Mouse (Mus musculus) mouse embryonic stem cell (cell line): ENCODE data around the gene Grik4.

Experiments
- in situ Hi-C, 2 experiments: fragments of 300-500 bp; cut with MboI; formaldehyde crosslinking; loops; 1 replicate in 1 of 2; 3 replicates in 1 of 2; pipeline ENCODE4 v1.14.3; 2019 to 2020; ENCODE audit warnings: low sequenced_read_pairs in 2 of 2, low pct_unique_long_range_greater_than_20kb in 1 of 2, mixed read lengths in 1 of 2; ENCODE audit not compliant: unreplicated experiment in 1 of 2

Grik4 gene

DNA sequence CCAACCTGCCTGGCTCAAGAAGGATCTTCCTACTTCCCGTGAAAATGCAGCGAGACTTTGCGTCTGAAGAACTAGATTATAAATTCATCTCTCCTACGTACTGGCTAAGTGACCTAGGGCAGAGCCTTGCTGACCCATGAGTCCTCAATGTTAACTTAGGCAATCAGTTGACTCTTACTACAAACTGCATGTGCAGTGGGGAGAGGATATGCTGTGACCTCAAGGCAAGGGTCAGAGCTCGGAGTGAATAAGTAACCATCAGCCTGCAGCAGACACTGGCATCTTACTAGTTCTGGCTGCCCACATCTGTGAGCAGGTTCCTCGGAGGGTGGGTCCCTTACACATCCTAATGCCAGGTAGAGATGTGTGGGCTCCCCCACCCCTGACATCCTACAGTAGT lies 216.6 kb downstream of the Grik4 start:
- in situ Hi-C loops, result no loop called here

DNA sequence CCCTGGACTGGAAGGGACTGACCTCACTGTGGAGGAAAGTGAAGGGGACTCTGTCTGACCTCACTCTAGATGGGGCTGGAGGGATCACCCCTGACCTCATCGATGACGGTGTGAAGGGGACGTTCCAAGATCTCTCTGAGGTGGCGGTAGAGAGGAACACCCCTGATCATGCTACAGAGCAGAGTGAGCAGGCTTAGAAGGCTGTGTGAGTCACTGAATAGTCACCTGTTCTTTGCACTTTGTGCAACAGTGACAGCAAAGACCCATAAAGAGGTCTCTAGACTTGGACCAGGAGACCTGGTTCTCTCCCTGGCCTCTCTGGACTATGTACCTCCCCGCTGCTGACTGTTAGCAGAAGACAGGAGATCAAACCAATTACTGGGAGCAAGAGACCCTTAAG lies 217.1 kb downstream of the Grik4 start:
- in situ Hi-C loops, result no loop called here

DNA sequence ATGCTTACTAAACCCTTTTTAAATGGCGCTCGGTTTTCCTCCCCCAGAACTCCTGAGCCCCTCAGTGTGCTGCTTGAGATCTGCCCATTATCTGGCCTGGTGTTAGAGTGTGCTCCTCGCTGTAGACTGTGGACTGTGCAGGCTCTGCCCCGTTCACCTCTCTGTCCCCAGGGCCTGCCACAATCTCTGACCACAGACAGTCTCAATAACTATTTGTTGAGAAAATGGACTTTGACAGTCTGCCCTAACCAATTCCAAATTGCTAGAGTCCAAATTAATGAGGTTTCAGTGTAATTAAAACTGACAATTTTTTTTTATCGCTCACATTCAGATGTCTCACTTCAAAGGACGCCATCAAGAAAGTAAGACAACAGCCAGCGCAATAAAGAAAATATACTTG lies 220.2 kb downstream of the Grik4 start:
- in situ Hi-C loops, result no loop called here

DNA sequence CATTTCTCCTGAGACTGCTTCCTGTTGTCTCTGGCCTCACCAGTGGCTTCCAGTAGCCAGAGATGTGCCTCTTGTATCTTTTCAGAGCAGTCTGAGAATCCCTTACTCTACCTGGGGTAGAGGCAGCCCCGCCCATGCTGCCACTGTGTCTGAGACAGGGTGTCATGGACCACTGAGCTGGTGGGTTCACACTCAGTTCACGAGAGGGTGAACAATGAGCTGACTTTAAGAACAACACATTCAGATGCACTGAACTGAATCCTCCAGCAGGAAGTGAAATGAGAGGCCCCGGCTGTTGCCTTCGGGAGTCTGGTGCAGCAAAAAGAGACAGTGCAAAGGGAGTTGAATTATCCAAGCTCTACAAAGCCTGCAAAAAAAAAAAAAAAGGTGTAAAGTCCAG lies 221.8 kb downstream of the Grik4 start:
- in situ Hi-C loops, result no loop called here

DNA sequence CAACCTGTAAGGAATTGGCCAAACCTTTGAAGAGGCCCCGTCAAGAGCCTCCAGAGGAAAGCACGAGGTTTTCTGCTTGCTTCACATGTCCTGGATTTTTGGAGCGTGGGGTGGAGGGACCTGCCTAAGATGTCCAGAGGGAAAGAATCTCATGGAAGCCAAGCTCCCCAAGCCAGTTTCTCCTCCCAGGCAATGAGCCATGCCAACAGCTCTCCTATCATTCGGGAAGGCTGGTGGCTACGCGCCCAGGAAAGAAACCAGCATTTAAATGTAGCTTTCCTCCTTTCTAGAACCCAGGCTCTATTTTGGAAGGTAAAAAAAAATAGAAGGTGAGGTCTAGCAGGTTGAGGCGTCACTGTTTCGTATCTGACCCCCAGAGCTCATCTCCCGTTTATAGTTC lies 222.6 kb downstream of the Grik4 start:
- in situ Hi-C loops, result no loop called here

DNA sequence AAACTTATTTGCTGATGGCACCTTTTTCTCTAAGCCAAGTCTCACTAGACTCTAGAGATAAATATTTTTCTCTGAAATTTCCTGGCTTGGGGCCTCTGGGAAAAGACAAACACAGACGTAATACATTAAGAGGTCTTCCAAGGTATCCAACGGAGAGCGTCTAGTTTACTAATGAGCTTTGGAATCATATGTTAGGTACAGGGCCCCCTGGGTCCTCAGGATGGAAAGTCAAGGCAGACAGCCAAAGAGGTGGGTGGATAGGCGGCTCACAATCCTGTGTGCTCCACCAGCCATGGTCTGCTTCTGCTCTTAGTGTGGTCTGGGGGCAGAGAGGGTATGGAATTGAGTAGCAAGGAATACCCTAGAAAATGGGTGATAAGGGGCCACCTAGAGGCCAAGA lies 223.1 kb downstream of the Grik4 start:
- in situ Hi-C loops, result no loop called here

DNA sequence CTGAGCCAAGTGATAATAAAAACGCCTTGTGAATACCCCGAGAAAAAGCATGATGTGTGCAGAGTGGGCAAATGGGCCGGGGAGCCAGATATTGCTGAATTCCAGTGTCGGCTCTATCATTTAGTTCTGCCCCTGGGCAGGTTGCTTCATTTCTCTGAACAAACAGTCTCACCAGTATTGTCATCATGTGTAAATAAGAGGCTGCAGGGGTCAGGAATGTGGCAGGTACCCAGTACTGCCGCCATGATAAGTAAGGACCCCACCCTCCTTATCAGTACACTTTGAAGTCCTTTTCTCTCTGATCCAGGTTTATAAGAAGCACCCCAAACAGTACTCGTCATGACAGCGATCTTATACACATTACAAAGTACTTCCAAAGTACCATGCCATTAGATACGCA lies 230.4 kb downstream of the Grik4 start:
- in situ Hi-C loops, result no loop called here

DNA sequence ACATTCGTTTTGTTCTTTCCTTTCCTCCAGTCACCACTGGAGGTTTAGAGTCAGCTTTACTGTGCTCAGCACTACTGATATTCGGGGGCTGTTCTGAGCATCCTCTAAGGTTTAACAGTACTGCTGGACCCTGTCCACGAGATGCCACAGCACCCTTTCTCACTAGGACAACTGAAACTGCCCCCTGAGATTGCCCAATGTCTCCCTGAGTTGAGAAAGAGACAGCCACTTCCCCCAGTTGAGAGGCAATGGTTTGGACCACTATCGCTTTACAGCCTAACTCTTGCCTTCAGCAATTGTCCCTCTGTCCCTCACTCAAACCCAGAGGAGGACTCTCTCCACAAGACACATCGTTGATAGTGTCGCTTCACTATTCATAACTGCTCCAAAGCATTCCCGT lies 238.4 kb downstream of the Grik4 start:
- in situ Hi-C loops, result no loop called here

DNA sequence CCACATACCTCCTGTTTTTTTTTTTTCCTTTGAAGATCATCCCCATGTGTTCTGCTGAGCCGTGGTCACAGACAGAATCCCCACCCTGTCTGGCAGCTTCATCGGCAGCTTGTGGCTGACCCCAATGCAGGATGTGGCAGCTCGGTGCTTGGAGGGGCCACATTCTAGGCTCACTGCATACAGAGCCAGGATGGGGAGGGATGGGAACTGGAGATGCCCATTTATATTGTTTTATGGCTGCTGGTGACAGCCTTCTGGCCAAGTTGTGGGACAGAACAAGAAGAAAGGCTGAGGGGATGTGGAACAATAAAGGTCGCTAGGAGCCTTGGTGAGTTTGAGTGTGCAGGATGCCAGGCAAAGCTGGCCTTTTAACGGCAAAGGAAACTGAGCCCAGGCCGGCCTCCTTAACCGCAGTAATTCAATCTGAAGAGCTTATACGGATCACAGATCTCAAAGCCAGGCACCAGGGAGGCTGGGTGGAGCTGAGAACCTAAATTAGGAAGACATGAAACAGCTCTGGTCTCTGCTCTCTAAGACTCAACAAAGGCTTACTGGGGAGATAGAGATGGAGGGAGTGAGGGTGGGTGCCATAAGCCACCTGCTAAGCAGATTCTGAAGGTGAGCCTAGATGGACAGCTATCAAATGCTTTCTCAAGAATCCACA lies 241.0 kb downstream of the Grik4 start:
- in situ Hi-C loops, result no loop called here

DNA sequence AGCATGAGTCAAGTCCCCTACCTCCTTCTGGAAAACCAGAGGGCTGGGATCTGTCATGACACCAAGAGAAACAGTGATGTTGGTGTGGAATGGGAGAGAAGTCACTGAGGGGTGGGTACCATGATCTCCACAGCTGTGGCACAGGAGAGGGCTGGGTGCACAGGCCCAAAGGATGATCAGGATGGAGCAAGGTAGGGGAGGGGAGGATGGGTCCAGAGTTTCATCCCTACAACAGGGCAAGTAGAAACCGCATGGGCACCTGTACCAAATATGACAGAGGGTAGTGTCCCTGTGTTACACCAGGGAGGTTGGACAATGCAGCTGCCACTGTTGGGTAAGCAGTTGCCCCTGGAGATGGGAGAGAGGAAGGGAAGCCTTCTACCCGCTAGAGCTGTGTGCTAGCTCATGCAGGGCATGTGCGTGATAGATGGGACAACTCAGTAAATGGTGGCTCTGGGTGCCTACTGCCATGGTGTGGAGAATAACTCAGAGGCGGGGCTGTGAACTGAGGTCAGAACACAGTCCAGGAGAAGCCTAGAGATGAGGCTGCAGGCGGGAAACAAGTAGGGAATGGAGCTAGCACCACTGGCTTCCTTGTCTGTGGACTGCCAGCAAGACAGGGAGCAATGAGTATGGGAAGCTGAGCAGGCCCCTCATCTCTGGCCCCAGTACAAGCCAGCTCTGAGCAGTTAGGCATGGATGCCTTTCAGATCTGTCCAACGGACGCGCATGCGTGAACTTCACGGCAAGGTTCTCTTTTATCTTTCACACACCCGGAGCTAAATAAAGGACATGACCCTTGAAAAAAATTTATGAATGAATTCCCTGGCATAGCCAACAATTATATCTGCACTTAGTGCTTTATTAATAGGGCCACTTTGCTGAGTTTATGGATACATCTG lies 241.8 kb downstream of the Grik4 start:
- in situ Hi-C loops, result no loop called here

DNA sequence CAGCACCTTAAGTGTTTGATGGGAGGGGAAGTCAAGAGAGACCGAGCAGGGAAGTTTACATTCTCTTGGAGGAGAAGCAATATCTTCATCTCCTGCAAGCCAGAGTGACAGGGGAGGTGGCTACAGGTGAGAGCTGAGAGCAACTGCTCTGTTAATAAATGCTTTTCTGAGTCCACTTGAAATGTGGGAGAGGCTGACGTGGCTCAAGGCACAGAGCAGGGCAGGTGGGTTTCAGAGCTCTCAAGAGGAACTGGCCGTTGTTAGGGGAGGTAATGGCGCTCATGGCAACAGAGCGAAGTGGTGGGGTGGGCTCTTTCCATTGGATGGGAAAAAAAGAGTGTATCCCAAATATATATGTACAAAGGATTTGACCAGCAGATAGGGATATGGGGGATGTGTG lies 242.6 kb downstream of the Grik4 start:
- in situ Hi-C loops, result no loop called here

DNA sequence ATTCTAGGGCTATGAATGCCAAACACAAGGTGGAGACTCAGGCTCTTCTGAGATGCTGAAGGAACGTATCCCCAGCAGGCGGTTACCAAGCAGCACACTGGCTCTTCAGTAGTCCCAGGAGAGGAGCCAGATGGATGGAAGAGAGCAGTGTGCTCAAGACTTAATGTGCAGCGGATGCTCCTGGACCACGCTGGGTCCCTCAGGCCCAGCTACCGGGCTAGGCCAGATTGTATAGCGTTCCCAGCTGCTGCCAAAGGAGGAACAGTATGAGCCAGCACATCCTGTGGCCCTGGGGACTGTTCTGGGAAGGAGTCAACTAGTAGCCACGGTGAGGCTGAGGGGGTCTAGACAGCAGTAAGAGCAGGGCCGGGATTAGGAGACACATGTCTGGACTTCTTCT lies 251.3 kb downstream of the Grik4 start:
- in situ Hi-C loops, result loop anchor here in 1 of 2 experiments (10.0 kb wide), 1 partner anchor 252 kb away; the partner anchor contains the start of gene Grik4

DNA sequence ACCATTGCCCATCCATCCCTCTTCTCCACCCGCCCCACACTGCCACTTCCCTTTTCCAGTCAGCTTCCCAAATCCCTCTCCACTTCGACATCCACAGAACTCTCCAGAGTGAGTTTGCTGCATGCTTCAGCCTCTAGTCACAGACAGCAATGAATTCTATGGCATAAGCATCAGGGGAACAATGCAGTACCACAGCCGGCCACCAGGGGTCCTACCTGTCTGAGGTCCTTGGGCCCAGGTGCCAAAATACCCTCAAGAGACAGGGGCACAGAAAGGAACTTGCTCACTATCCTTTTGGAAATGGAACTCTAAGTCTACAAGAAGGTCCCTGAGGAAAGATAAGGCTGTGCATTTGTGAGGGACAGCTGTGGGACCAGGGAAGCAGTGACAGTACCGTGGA lies 256.1 kb downstream of the Grik4 start:
- in situ Hi-C loops, result no loop called here

DNA sequence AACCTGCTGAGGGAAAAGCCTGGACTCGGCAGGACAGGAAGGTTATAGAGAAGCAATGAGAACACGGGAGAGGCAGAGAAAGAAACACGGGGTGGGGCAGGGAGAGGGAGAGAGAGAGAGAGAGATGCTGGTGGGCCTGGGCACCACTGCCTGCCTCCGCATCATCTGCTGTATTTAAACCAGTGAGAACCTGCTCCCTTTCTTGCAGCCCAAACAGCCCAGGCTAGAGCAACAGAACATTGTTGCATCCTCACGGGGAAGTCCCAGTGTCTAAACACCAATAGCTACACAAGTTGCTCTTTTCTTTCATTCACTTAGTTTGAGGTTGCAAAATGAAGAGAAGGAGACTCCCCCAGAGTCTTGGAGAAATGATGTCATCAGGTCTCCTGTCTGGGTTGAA lies 258.2 kb downstream of the Grik4 start:
- in situ Hi-C loops, result no loop called here

DNA sequence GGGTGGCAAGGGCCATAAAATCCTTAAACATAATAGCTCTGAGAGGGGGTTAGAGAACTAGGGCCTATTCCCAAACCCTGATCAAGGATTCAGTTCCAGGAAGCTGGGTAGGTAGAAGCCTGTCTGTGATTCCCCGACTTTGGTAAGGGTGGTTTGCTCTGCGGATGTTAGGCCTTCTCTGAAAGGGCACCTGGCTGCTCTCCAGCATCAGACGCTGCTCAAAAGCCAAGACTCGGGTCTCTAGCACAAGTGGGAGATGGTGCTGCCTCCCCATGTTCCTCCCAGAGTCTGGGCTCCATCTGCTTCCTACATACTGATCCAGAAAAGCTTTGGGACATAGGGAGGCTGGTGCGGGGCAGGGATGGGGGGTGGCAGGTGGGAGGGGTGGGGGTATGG lies 270.3 kb downstream of the Grik4 start:
- in situ Hi-C loops, result no loop called here

DNA sequence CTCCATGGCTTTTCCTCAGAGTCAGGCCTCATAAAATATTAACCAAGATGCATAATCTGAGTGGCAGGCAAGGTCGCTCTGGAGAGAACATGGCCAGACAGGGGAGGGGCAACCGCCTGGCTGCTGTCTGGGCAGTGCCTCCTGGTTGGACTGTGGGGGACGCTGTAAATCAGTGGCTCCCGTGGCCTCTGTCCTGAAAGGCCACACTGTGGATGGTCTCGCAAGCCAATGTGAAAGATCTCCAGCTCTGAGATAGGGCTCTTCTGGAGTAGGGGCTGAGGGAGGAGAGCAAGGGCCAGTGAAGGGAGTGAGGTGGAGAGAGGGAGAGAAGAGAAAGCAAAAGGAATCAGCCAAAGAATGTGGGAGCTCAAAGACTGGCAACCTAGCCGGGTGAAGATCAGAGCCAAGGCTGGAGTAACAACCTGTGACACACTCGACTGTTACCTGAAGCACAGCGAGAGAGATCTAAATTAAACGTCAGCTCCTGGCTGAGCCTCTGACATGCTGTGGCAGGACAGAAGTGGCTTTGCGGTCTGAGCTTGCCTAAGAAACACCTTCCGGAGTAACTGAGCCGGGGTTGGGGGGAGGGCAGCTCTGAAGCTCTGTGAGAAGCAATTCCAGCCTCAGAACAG lies 270.8 kb downstream of the Grik4 start:
- in situ Hi-C loops, result no loop called here

DNA sequence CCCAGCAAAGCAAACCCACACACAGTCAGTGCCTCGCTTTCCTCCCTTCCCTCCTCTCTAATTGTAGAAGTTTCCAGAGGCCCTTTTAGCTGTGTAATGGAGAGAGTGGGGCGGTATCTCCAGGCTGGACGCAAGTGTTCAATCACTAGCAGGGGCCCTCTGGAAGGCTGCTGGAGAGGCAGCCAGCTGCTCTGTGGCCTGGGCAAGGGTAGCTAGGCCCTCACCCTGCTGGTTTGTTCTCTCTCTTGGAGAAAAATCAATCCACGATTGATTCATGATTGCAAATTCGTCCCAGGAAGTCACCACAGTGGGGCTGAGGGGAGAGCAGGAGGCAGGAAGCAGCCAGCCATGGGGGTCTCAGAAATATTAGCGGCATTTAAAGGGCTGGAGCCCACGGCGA lies 271.3 kb downstream of the Grik4 start:
- in situ Hi-C loops, result no loop called here

DNA sequence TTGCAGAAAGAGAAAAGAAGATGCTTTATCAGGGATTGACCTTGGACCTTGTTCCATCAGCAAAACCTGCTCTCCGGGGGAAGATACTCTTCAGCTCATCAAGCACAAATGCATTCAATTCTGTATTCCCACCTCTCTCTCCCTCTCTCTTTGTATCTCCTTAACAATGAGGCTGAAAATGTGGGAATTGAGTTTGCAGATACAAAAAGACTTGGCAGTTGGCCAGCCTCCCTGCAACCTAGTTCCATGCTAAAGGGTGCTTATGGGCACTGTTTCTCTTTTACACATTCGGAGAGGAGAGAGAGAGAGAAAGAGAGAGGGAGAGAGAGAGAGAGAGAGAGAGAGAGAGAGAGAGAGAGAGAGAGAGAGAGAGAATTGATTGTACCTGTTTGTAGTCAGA lies 273.7 kb downstream of the Grik4 start:
- in situ Hi-C loops, result no loop called here

DNA sequence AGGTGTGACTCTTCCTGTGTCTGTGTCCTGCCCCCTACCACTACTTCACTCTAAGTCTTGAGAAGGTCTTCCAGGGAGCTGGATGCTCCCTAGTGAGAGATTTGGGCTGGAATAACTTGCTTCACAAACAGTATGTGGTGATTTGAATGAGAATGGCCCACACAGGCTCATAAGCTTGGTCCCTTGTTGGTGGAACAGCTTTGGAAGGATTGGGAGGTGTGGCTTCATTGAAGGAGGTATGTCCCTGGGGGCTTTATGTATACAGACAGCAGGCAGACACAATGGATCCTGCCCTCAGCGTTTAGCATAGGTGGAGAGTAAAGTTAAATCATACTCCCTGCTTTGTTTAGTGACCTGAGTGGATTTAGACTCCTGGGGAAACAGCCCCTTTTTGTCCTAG lies 282.8 kb downstream of the Grik4 start:
- in situ Hi-C loops, result no loop called here

DNA sequence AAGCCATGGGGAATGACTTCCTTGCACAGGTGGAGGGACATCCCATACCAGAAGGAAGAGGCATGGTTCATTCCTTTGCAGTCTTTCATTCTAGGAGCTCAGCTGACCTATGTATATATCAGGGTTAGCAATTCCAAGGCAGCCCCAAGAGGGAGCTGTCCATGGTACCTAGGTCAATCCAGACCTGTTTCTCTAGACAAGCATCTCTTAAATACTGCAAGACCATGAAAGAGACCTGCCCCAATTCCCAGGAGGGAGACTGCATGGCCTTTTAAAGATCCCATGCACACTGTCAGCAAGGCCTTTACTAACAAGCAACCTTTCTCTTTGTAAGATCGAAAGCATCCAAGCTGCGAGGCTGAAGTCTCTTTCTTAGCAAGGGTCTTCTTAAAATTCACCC lies 291.5 kb downstream of the Grik4 start:
- in situ Hi-C loops, result no loop called here
